Mouse (Mus musculus) heart, postnatal 0 days (tissue): ENCODE data around the gene Tor3a. TPM values are rescaled to one million over a fixed set of nuclear protein-coding genes. Genes with fewer than 3 reads are reported as not detected.

ENCODE experiments used
- ATAC-seq: fragments of 200-750 bp; cut with Nextera tagmentation; 2 replicates; pipeline ENCODE4 v1.8.0; 2017; ENCODE audit warnings: low read depth, moderate number of reproducible peaks, moderate library complexity; ENCODE audit not compliant: insufficient read depth
- DNase-seq: peaks from one replicate; pipeline ENCODE4 v3.0.0-alpha.2; 2016; ENCODE audit warnings: low spot score
- H3K27ac ChIP-seq: fragments of 300-500 bp; sonication (generic); 2 replicates; pipeline ENCODE4 v1.5.1; 2014; ENCODE audit warnings: low read depth, mild to moderate bottlenecking
- H3K27me3 ChIP-seq: fragments of 300-500 bp; sonication (generic); 2 replicates; pipeline ENCODE4 v1.6.1; 2014; ENCODE audit warnings: low read length, mixed read lengths; ENCODE audit not compliant: control insufficient read depth, insufficient read depth
- H3K36me3 ChIP-seq: fragments of 300-500 bp; sonication (generic); replicated peaks from 2 replicates; pipeline ENCODE4 v1.6.1; 2014; ENCODE audit warnings: low read length, mixed read lengths; ENCODE audit not compliant: control insufficient read depth, insufficient read depth
- H3K4me1 ChIP-seq: fragments of 300-500 bp; sonication (generic); 2 replicates; pipeline ENCODE4 v1.6.1; 2014; ENCODE audit warnings: antibody characterized with exemption; ENCODE audit not compliant: control insufficient read depth, insufficient read depth
- H3K4me2 ChIP-seq: fragments of 300-500 bp; sonication (generic); 2 replicates; pipeline ENCODE4 v1.6.1; 2014; ENCODE audit warnings: low read depth, mild to moderate bottlenecking, low read length, moderate library complexity
- H3K4me3 ChIP-seq: fragments of 300-500 bp; sonication (generic); 2 replicates; pipeline ENCODE4 v1.5.1; 2014; ENCODE audit warnings: low read depth, low read length
- H3K9ac ChIP-seq: fragments of 300-500 bp; sonication (generic); replicated peaks from 2 replicates; pipeline ENCODE4 v1.6.1; 2014; ENCODE audit warnings: low read depth, low read length, mixed read lengths
- H3K9me3 ChIP-seq: fragments of 300-500 bp; sonication (generic); replicated peaks from 2 replicates; pipeline ENCODE4 v1.6.1; 2016; ENCODE audit warnings: low read length; ENCODE audit not compliant: control insufficient read depth
- CTCF ChIP-seq: IDR thresholded peaks from 2 replicates; pipeline ENCODE4 v1.5.1; 2016; ENCODE audit warnings: antibody characterized with exemption, control low read depth, low read depth
- EP300 ChIP-seq: IDR thresholded peaks from 2 replicates; pipeline ENCODE4 v1.6.1; 2016; ENCODE audit warnings: antibody characterized with exemption, low read depth
- WGBS: fragments of 180-500 bp; shearing (Covaris S2); extraction: QIAGEN DNeasy Blood & Tissue Kit; methylation state at CpG from one replicate; pipeline ENCODE4 v1.1.7; 2014; 5-methylcytosine and 5-hydroxymethylcytosine counted together
- polyA plus RNA-seq: library from polyadenylated mRNA; unstranded; fragments of >200 nt; fragmentation: Nextera tagmentation; extraction: Ambion mirVana; gene quantifications from 2 replicates; pipeline ENCODE4 v1.2.1, GENCODE M21; 2015
- total RNA-seq: library from RNA; depleted of rRNA; stranded (reverse); fragments of >200 nt; gene quantifications from 2 replicates; pipeline ENCODE4 v1.2.3, GENCODE M21; 2014; ENCODE audit warnings: low replicate concordance

Tor3a gene
- total and polyA plus RNA-seq, 2 experiments from 2014 or later: 7.1 to 59.8 TPM

- no peaks in the 10 kb centered on the region for H3K27me3 ChIP-seq
- DNase-seq (no peak), ATAC-seq (no peak)
- H3K9ac ChIP-seq: no peak overlapping the region
- no peak overlapping the region for H3K4me2 ChIP-seq
- no peak overlapping the region for H3K27ac ChIP-seq
- H3K36me3 ChIP-seq: peaks cover 33% of the 10 kb centered on the region
- no peak overlapping the region for H3K4me3 ChIP-seq
- H3K4me1 ChIP-seq: no peaks in the 10 kb centered on the region
- WGBS: 71% methylated on average over 5 of the region's 5 CpGs
- H3K9me3 ChIP-seq: no peaks in the 10 kb centered on the region
- no peak for TF ChIP-seq CTCF
- TF ChIP-seq EP300: no peak
These were observed 15.5 kb downstream of the Tor3a start for GRCm38 (mm10) chr1:156658676-156659075.

- TF ChIP-seq EP300: no peak
- TF ChIP-seq CTCF: no peak
- H3K9me3 ChIP-seq: no peaks in the 10 kb centered on the region
- no peaks in the 10 kb centered on the region for H3K27me3 ChIP-seq
- no peaks in the 10 kb centered on the region for H3K4me1 ChIP-seq
- WGBS: 84% methylated on average over 4 of the region's 4 CpGs
- DNase-seq: no peak
- no peak overlapping the region for H3K4me2 ChIP-seq
- H3K4me3 ChIP-seq: no peak overlapping the region
- H3K27ac ChIP-seq: no peak overlapping the region
- H3K36me3 ChIP-seq: peaks cover 37% of the 10 kb centered on the region
- ATAC-seq: no peak
- no peak overlapping the region for H3K9ac ChIP-seq
These were observed 16.6 kb downstream of the Tor3a start for GRCm38 (mm10) chr1:156657523-156657922.

DNA sequence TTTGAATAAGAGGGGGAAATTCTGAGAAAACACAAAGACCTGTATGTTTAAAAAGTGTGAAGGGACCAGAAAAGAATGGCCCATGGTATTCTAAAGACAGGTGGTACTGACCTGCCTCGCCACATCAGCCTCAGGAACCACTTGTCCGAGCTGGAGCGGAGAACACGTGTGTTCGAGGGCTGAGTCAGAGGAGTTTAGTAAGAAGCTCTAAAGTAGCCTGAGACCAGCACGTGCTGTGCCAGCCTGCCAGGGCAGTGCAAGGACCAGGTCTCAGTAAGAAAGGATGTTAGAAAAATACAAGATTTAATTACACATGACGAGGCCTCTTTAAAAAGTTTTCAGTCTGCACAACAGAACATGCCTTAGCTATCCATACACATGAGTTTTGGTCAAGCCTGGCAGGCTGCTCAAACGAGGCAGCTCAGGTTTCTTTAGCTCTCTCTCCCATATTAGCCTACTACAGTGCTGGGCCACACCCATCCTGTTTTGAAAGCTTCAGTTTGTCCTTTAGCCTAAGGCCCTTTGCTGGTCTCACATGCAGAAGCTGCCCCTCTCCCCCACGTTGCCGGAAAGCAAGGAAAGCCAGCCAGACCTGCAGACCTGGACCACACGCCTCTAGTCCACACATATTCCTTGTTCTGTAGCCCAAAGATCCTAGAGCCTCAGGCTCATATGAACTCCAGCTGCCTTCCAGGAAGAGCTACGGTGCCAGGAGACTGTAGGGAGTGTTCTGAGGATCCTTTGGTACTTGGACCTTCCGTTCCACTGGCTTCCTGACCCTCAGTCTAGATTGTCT, 19.2 kb downstream of the Tor3a start:
- Histone ChIP-seq H3K27me3 (no peaks in the 10 kb centered on the region), H3K27ac (peak overlapping the region; percentile 68), H3K4me3 (no peak overlapping the region), H3K9me3 (no peaks in the 10 kb centered on the region), H3K4me1 (no peaks in the 10 kb centered on the region), H3K4me2 (no peak overlapping the region), H3K36me3 (peaks cover 35% of the 10 kb centered on the region), H3K9ac (no peak overlapping the region)
- WGBS: 70% methylated on average over 13 of the region's 13 CpGs
- TF ChIP-seq CTCF (no peak), EP300 (0 out of 2 replicates have a peak, but pooled peaks have one; percentile 29)
- ATAC-seq: peak; percentile 45
- no peak for DNase-seq

DNA sequence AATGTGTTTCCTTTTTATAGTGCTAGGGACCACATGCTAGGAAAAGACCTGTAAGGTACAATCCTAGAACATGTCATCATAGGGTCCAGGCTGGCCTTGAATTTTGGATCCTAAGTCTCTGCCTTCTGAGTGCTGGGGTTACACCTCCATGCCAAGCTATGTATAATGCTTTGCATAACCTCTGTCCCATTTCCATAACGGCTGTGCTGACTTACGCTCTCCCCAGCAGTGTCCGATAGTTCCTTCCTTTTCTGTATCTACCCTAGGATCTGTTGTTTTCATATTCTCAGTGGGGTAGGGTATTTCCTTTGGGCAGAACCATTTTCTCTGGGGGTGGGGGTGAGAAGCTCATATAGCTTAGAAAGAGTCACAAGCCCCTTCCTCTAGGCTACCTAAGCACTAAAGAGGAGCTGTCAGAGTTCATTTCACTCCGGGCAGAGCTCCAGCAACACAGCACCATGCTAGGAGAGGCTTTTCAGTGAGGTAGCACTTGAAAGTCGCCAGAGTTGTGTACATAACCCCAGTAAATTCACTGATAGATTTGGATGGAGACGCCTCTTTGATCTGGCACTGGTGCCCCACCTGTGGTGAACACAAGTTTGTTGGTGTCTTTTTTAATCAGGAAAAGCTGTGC, 21.9 kb downstream of the Tor3a start:
- H3K9me3 ChIP-seq: no peaks in the 10 kb centered on the region
- no peak for TF ChIP-seq EP300
- H3K36me3 ChIP-seq: peaks cover 31% of the 10 kb centered on the region
- H3K4me1 ChIP-seq: no peaks in the 10 kb centered on the region
- H3K27ac ChIP-seq: peak overlapping the region; percentile 16; the same call in 1 of the 2 replicates
- no peak overlapping the region for H3K9ac ChIP-seq
- 51% methylated on average over 6 of the region's 6 CpGs for WGBS
- no peak for DNase-seq
- no peaks in the 10 kb centered on the region for H3K27me3 ChIP-seq
- ATAC-seq: no peak
- H3K4me2 ChIP-seq: no peak overlapping the region
- H3K4me3 ChIP-seq: no peak overlapping the region

GRCm38 (mm10) chr1:156650631-156651030, 23.5 kb downstream of the Tor3a start:
- ATAC-seq: peak; percentile 45
- Histone ChIP-seq H3K27me3 (no peaks in the 10 kb centered on the region), H3K27ac (peak overlapping the region; percentile 41), H3K4me1 (peaks cover 2% of the 10 kb centered on the region; the same call in 1 of the 2 replicates), H3K36me3 (peaks cover 26% of the 10 kb centered on the region), H3K9ac (no peak overlapping the region), H3K4me3 (no peak overlapping the region), H3K4me2 (no peak overlapping the region), H3K9me3 (no peaks in the 10 kb centered on the region)
- DNase-seq: no peak
- WGBS: 63% methylated on average over 9 of the region's 9 CpGs
- TF ChIP-seq EP300: no peak
- no peak for TF ChIP-seq CTCF
